Mouse (Mus musculus): ENCODE data around the gene Pkig. TPM values are rescaled to one million over a fixed set of nuclear protein-coding genes. Genes with fewer than 3 reads are reported as not detected.

Pkig gene
- total and polyA plus RNA-seq, 2 experiments from 2014 or later, result 70.8 to 141 TPM

DNA sequence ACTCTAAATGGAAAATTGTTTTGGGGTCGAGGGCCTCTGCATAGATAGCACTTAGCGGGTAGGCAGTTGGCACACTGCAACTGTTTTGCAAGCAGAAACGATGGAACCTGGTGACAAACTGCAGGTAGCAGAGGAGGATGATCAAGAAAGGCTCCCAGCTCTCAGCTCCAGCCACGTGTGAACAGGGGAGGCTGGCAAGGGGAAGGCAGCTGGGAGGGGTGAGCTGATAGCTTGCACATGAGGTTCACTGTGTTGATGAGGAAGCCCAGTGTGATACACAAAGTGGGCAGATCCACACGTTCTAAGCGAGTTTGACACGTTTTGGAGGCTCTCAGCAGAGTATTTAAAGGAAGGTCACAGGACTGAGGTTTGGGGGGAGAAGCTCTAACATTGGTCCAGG, 54.3 kb downstream of the Pkig start:
- H3K9me3 ChIP-seq (ENCODE audit: low read length), result no peaks in the 10 kb centered on the region
- no peak overlapping the region for H3K27ac ChIP-seq
- DNase-seq (ENCODE audit: low spot score) (no peak), ATAC-seq (no peak)
- TF ChIP-seq CTCF (IDR thresholded peaks at IDR 0.05; ENCODE audit: low read depth), result no peak
- no peak overlapping the region for H3K4me2 ChIP-seq (ENCODE audit: low read depth, low read length)
- no peaks in the 10 kb centered on the region for H3K36me3 ChIP-seq (ENCODE audit: insufficient read depth, low read length)
- H3K4me1 ChIP-seq (ENCODE audit: insufficient read depth, low read length), result 0 out of 2 replicates have a peak, but pooled peaks cover 4% of the 10 kb centered on the region
- WGBS, result 73% methylated on average over 7 of the region's 7 CpGs
- H3K27me3 ChIP-seq (ENCODE audit: insufficient read depth, low read length), result no peaks in the 10 kb centered on the region
- no peak overlapping the region for H3K9ac ChIP-seq (replicated peaks; ENCODE audit: low read length)
- no peak overlapping the region for H3K4me3 ChIP-seq (ENCODE audit: low read length)

DNA sequence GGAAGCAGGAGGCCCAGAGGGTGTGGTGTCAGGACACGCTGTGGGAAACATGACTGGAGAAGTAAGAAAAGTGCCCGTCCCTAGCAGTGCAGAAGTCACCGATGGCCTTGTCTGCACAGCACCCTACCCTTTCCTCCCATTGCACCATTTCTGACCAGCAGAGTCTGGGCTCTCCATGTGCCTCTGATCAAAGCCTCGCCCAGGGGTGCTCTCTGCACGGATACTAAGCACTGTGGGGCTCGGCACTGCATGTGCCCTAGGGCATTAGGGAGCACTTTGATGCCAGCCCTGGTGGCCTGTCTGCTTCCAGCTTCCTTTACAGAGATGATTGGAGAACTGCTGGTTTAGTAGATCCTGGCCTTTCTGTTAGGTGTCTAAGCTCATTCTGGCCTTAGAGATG, 54.7 kb downstream of the Pkig start:
- Histone ChIP-seq H3K9me3 (ENCODE audit: low read length) (no peaks in the 10 kb centered on the region), H3K36me3 (ENCODE audit: insufficient read depth, low read length) (no peaks in the 10 kb centered on the region), H3K27ac (no peak overlapping the region), H3K4me2 (ENCODE audit: low read depth, low read length) (no peak overlapping the region), H3K9ac (replicated peaks; ENCODE audit: low read length) (no peak overlapping the region), H3K4me1 (ENCODE audit: insufficient read depth, low read length) (0 out of 2 replicates have a peak, but pooled peaks cover 4% of the 10 kb centered on the region), H3K4me3 (ENCODE audit: low read length) (no peak overlapping the region), H3K27me3 (ENCODE audit: insufficient read depth, low read length) (no peaks in the 10 kb centered on the region)
- no peak for DNase-seq (ENCODE audit: low spot score)
- ATAC-seq, result no peak
- no peak for TF ChIP-seq CTCF (IDR thresholded peaks at IDR 0.05; ENCODE audit: low read depth)
- WGBS, result 84% methylated on average over 6 of the region's 6 CpGs

DNA sequence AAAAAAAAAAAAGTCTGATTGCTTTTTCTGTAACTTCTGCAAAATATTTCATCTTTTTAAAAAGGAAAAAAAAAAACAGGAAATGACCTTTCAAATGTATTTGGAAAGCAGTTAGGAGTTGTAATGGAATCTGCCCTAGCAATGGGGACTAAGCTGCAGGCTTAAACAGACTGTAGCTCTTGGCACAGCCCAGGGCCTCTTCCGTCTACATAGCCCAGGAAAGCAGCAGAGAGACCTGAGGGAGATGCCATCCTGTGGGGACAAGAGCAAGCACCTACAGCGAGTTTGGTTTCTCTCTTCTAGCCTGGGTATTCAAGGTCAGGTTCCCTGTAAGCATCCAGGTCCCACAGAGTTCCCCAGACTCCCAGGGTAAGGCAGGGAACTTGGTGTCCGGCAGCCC, 55.2 kb downstream of the Pkig start:
- ATAC-seq (no peak), DNase-seq (ENCODE audit: low spot score) (no peak)
- 0 out of 2 replicates have a peak, but pooled peaks cover 4% of the 10 kb centered on the region for H3K4me1 ChIP-seq (ENCODE audit: insufficient read depth, low read length)
- H3K4me2 ChIP-seq (ENCODE audit: low read depth, low read length), result no peak overlapping the region
- WGBS, result 77% methylated on average over 3 of the region's 3 CpGs
- no peak overlapping the region for H3K27ac ChIP-seq
- H3K9me3 ChIP-seq (ENCODE audit: low read length), result no peaks in the 10 kb centered on the region
- H3K4me3 ChIP-seq (ENCODE audit: low read length), result no peak overlapping the region
- TF ChIP-seq CTCF (IDR thresholded peaks at IDR 0.05; ENCODE audit: low read depth), result no peak
- H3K9ac ChIP-seq (replicated peaks; ENCODE audit: low read length), result no peak overlapping the region
- H3K27me3 ChIP-seq (ENCODE audit: insufficient read depth, low read length), result no peaks in the 10 kb centered on the region
- H3K36me3 ChIP-seq (ENCODE audit: insufficient read depth, low read length), result no peaks in the 10 kb centered on the region

DNA sequence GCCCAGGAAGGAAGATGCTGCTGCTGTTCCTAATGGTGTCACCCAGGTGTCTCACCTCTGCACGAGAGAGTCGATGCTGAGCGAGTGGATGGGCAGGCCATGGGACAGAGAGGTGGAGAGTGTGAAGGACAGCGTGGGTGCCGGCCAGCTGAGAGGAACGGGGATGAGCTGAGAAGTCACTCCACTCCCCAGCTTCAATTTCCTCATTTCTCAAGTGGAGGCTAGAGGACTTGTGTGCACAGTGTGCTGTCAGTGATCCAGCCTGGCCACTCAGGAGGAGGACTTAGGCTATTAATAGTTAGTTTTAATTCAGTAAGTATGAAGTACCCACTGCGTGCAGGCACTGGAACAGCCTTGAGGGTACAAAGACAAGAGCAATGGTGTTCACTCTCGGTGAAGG, 58.3 kb downstream of the Pkig start:
- ATAC-seq (no peak), DNase-seq (ENCODE audit: low spot score) (no peak)
- Histone ChIP-seq H3K4me2 (ENCODE audit: low read depth, low read length) (no peak overlapping the region), H3K36me3 (ENCODE audit: insufficient read depth, low read length) (no peaks in the 10 kb centered on the region), H3K27ac (no peak overlapping the region), H3K4me1 (ENCODE audit: insufficient read depth, low read length) (peaks cover 8% of the 10 kb centered on the region; the same call in 1 of the 2 replicates), H3K4me3 (ENCODE audit: low read length) (no peak overlapping the region), H3K27me3 (ENCODE audit: insufficient read depth, low read length) (no peaks in the 10 kb centered on the region), H3K9ac (replicated peaks; ENCODE audit: low read length) (no peak overlapping the region), H3K9me3 (ENCODE audit: low read length) (no peaks in the 10 kb centered on the region)
- WGBS, result 71% methylated on average over 8 of the region's 8 CpGs
- no peak for TF ChIP-seq CTCF (IDR thresholded peaks at IDR 0.05; ENCODE audit: low read depth)

DNA sequence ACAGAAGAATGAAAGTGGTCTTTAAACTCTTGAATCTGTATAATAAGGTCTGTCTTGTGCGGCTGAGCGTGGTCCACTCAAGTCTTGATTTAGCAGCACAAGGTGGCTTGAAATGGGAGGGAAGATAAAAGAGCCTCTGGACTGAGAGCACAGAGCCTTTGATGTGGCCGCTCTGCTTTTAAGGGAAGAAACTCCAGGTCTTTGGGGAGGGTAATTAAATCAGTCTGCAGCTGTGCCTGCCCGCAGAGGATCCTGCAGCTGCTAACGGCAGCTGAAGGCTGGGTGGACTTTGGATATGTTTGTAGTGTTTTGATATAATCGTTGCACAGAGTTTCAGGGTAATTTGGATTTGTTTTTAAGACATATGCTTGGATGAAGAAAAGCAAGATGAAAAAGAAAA, 58.7 kb downstream of the Pkig start:
- Histone ChIP-seq H3K4me2 (ENCODE audit: low read depth, low read length) (no peak overlapping the region), H3K27me3 (ENCODE audit: insufficient read depth, low read length) (no peaks in the 10 kb centered on the region), H3K9ac (replicated peaks; ENCODE audit: low read length) (no peak overlapping the region), H3K27ac (no peak overlapping the region), H3K36me3 (ENCODE audit: insufficient read depth, low read length) (no peaks in the 10 kb centered on the region), H3K4me3 (ENCODE audit: low read length) (no peak overlapping the region), H3K9me3 (ENCODE audit: low read length) (no peaks in the 10 kb centered on the region), H3K4me1 (ENCODE audit: insufficient read depth, low read length) (peaks cover 10% of the 10 kb centered on the region; the same call in 1 of the 2 replicates)
- TF ChIP-seq CTCF (IDR thresholded peaks at IDR 0.05; ENCODE audit: low read depth), result no peak
- ATAC-seq, result no peak
- 31% methylated on average over 6 of the region's 6 CpGs for WGBS
- peak; percentile 23 for DNase-seq (ENCODE audit: low spot score)

DNA sequence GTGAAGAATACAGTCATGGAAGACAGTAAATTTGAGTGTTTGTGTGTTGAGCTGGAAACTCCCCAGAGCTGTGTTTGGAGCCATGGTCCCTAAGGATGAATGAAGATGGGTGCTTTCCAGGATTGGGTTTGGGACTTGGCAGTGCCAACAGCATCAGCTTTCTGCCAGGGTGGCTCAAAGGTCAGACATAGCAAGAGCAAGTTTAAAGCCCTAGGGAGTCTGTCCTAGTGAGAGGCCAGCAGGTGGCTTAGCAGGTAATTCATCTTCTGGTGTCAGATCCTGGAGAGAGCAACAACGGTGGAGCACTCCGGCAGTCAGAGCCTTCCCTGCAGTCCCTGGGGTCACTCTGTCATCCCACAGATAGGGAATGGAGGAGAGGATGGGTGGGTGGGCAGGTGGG, 60.3 kb downstream of the Pkig start:
- 11% methylated on average over 2 of the region's 2 CpGs for WGBS
- no peaks in the 10 kb centered on the region for H3K36me3 ChIP-seq (ENCODE audit: insufficient read depth, low read length)
- TF ChIP-seq CTCF (IDR thresholded peaks at IDR 0.05; ENCODE audit: low read depth), result no peak
- DNase-seq (ENCODE audit: low spot score), result no peak
- H3K27me3 ChIP-seq (ENCODE audit: insufficient read depth, low read length), result no peaks in the 10 kb centered on the region
- H3K9ac ChIP-seq (replicated peaks; ENCODE audit: low read length), result no peak overlapping the region
- no peak for ATAC-seq
- H3K9me3 ChIP-seq (ENCODE audit: low read length), result no peaks in the 10 kb centered on the region
- H3K4me1 ChIP-seq (ENCODE audit: insufficient read depth, low read length), result peaks cover 12% of the 10 kb centered on the region; the same call in 1 of the 2 replicates
- 0 out of 2 replicates have a peak overlapping the region, but pooled peaks have one; percentile 51 for H3K27ac ChIP-seq
- H3K4me3 ChIP-seq (ENCODE audit: low read length), result no peak overlapping the region
- H3K4me2 ChIP-seq (ENCODE audit: low read depth, low read length), result no peak overlapping the region

DNA sequence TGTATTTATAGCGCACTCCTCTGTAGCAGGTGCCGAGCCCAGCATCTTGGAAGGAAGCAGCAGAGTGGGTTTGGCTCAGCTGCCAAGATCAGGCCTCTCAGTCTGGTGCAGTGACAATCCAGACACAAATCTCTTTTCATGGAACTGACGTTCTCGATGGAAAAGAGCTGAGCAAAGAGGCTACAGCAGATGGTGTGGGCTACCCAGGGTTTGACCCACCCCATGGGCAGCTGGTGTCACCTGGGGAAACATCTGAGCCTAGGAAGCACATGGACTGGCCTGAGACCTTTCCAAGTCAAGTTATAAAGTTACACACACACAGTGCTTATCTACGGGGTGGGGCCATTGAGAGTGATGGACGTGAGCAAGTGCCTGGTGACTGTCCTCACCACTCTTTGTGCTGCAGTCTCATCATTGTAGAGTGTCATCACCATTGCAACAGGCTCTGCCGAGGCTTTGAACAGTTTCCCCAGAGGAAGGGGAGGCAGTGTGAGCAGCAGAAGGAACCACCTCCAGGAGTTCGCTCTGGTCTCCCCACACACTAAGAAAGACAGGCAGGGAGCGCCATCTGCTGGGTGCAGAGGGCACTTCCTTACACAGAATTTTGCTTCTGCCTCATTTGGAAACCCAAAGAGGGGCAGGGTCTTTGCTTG, 60.9 kb downstream of the Pkig start:
- ATAC-seq (peak; percentile 80), DNase-seq (ENCODE audit: low spot score) (peak; percentile 93)
- Histone ChIP-seq H3K4me3 (ENCODE audit: low read length) (no peak overlapping the region), H3K9ac (replicated peaks; ENCODE audit: low read length) (no peak overlapping the region), H3K36me3 (ENCODE audit: insufficient read depth, low read length) (no peaks in the 10 kb centered on the region), H3K9me3 (ENCODE audit: low read length) (no peaks in the 10 kb centered on the region), H3K27ac (0 out of 2 replicates have a peak overlapping the region, but pooled peaks have one; percentile 51), H3K4me1 (ENCODE audit: insufficient read depth, low read length) (peaks cover 12% of the 10 kb centered on the region; the same call in 1 of the 2 replicates), H3K4me2 (ENCODE audit: low read depth, low read length) (no peak overlapping the region), H3K27me3 (ENCODE audit: insufficient read depth, low read length) (no peaks in the 10 kb centered on the region)
- WGBS, result 22% methylated on average over 9 of the region's 9 CpGs
- TF ChIP-seq CTCF (IDR thresholded peaks at IDR 0.05; ENCODE audit: low read depth), result peak; percentile 97
